Mouse (Mus musculus): ENCODE measurements at regions not wholly inside any gene's neighbourhood (a gene's known extent, or its start where the extent isn't known, plus 50 kb on each side); places are given as distances from the start of the nearest gene placed in this dataset.

DNA sequence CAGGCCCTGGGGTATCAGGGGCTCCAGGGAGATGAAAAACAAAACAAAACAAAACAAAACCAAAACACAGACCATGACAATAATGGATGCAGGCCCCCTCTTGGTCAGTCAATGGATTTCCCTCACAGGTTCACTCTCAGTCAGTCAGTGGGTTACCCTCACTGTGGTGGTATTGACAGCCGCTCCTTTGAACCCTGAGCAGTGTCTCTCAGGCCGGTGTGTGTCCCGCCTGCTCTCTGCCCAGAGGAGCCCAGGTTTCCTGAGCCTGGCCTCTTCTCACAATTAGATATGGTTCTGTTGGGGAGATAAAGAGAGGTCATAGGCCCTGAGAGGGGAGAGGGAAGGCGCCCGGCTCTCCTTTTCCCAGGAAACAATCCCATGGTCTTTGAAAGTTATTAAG is 87.8 kb upstream of the Parp11 start:
- ATAC-seq (no peak), DNase-seq (ENCODE audit: low spot score) (no peak)
- 36% methylated on average over 5 of the region's 5 CpGs for WGBS
- H3K9ac ChIP-seq (replicated peaks; ENCODE audit: low read depth) = no peak overlapping the region
- no peaks in the 10 kb centered on the region for H3K9me3 ChIP-seq (ENCODE audit: low read length)
- no peak overlapping the region for H3K4me2 ChIP-seq (replicated peaks; ENCODE audit: low read depth, low read length)
- 0 out of 2 replicates have a peak overlapping the region, but pooled peaks have one; percentile 28 for H3K27ac ChIP-seq (ENCODE audit: low read length)
- no peak overlapping the region for H3K4me3 ChIP-seq (ENCODE audit: low read depth, low read length)
- no peak for TF ChIP-seq EP300 (IDR thresholded peaks at IDR 0.05)
- TF ChIP-seq CTCF (IDR thresholded peaks at IDR 0.05) = no peak
- H3K36me3 ChIP-seq (ENCODE audit: insufficient read depth, low read length) = no peaks in the 10 kb centered on the region
- no peaks in the 10 kb centered on the region; the same call in 1 of the 2 replicates for H3K4me1 ChIP-seq (ENCODE audit: insufficient read depth, low read depth, low read length)
- no peaks in the 10 kb centered on the region for H3K27me3 ChIP-seq (replicated peaks; ENCODE audit: insufficient read depth, low read length)

GRCm38 (mm10) chr6:127359391-127359874 is 87.2 kb upstream of the Parp11 start:
- no peaks in the 10 kb centered on the region for H3K36me3 ChIP-seq (ENCODE audit: insufficient read depth, low read length)
- peak overlapping the region; percentile 51; the same call in 1 of the 2 replicates for H3K27ac ChIP-seq (ENCODE audit: low read length)
- ATAC-seq (peak; percentile 91), DNase-seq (ENCODE audit: low spot score) (peak; percentile 94)
- H3K4me2 ChIP-seq (replicated peaks; ENCODE audit: low read depth, low read length) = no peak overlapping the region
- no peak overlapping the region for H3K4me3 ChIP-seq (ENCODE audit: low read depth, low read length)
- TF ChIP-seq EP300 (IDR thresholded peaks at IDR 0.05) (peak; percentile 74), CTCF (IDR thresholded peaks at IDR 0.05) (peak; percentile 92)
- H3K27me3 ChIP-seq (replicated peaks; ENCODE audit: insufficient read depth, low read length) = no peaks in the 10 kb centered on the region
- 14% methylated on average over 9 of the region's 9 CpGs for WGBS
- no peaks in the 10 kb centered on the region; the same call in 1 of the 2 replicates for H3K4me1 ChIP-seq (ENCODE audit: insufficient read depth, low read depth, low read length)
- H3K9me3 ChIP-seq (ENCODE audit: low read length) = no peaks in the 10 kb centered on the region
- H3K9ac ChIP-seq (replicated peaks; ENCODE audit: low read depth) = no peak overlapping the region

DNA sequence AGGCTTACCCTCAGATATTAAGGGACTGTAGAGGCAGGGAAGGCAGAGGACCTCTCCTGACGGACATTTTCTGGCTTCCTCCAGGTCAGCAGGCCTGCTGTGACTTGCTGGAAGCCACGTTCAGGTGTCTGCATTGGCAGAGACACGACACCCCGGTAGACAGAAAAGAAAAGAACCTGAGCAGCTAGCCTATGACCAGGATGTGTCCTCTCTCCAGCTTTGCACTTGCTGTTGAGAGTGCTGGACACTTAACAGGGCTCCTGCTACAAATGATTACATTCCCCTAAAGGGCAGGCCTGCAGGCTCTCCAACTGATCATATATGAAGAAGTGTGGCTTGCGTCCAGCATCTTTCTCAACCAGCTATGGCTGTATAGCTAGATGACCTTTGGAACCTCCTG is 84.5 kb upstream of the Parp11 start:
- H3K4me3 ChIP-seq (ENCODE audit: low read depth, low read length) = no peak overlapping the region
- 83% methylated on average over 5 of the region's 5 CpGs for WGBS
- no peaks in the 10 kb centered on the region for H3K27me3 ChIP-seq (replicated peaks; ENCODE audit: insufficient read depth, low read length)
- H3K27ac ChIP-seq (ENCODE audit: low read length) = no peak overlapping the region
- ATAC-seq (no peak), DNase-seq (ENCODE audit: low spot score) (no peak)
- no peaks in the 10 kb centered on the region for H3K4me1 ChIP-seq (ENCODE audit: insufficient read depth, low read depth, low read length)
- no peaks in the 10 kb centered on the region for H3K9me3 ChIP-seq (ENCODE audit: low read length)
- H3K36me3 ChIP-seq (ENCODE audit: insufficient read depth, low read length) = no peaks in the 10 kb centered on the region
- H3K4me2 ChIP-seq (replicated peaks; ENCODE audit: low read depth, low read length) = no peak overlapping the region
- TF ChIP-seq EP300 (IDR thresholded peaks at IDR 0.05) = no peak
- no peak for TF ChIP-seq CTCF (IDR thresholded peaks at IDR 0.05)
- no peak overlapping the region for H3K9ac ChIP-seq (replicated peaks; ENCODE audit: low read depth)

DNA sequence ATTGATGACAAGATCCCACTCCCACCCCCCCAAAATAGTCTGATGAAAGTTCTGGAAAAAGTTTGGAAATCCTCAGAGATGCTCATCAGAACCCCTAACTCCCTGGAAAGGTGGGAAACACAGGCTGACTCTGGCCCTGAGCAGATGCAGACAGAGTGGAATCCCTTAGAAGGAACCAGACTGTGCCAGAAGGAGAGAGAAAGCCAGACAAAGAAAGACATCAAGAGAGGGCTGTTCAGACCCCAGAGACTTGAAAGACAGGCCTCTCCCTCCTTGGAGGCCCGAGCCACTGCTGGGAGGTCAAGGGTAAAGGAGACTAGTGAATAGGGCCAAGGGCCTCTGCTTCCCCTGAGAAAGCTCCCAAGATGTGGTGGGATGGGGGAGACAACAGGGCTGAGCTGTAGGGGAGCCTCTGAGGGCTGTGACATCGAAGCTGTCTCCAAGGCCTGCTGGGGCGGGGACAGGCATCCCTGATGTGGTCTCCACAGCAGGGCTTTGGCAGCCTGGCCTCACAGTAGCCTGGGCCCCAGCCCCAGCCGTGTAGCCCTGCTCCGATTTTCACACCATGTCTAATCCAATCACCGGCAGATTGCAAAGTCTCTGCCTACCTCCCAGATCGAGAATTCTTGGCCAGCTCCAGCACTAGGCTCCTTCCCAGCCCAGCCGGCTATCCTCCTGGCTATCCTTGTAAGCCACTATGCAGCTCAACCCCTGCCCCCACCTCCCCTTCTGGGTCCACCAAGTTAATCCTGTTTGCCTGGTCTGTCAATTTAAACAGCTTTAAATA is 83.5 kb upstream of the Parp11 start:
- Histone ChIP-seq H3K36me3 (ENCODE audit: insufficient read depth, low read length) (no peaks in the 10 kb centered on the region), H3K4me1 (ENCODE audit: insufficient read depth, low read depth, low read length) (no peaks in the 10 kb centered on the region), H3K4me3 (ENCODE audit: low read depth, low read length) (no peak overlapping the region), H3K27me3 (replicated peaks; ENCODE audit: insufficient read depth, low read length) (no peaks in the 10 kb centered on the region), H3K9me3 (ENCODE audit: low read length) (no peaks in the 10 kb centered on the region), H3K27ac (ENCODE audit: low read length) (no peak overlapping the region), H3K4me2 (replicated peaks; ENCODE audit: low read depth, low read length) (no peak overlapping the region), H3K9ac (replicated peaks; ENCODE audit: low read depth) (no peak overlapping the region)
- 29% methylated on average over 8 of the region's 8 CpGs for WGBS
- DNase-seq (ENCODE audit: low spot score) = no peak
- TF ChIP-seq CTCF (IDR thresholded peaks at IDR 0.05) (no peak), EP300 (IDR thresholded peaks at IDR 0.05) (no peak)
- no peak for ATAC-seq

DNA sequence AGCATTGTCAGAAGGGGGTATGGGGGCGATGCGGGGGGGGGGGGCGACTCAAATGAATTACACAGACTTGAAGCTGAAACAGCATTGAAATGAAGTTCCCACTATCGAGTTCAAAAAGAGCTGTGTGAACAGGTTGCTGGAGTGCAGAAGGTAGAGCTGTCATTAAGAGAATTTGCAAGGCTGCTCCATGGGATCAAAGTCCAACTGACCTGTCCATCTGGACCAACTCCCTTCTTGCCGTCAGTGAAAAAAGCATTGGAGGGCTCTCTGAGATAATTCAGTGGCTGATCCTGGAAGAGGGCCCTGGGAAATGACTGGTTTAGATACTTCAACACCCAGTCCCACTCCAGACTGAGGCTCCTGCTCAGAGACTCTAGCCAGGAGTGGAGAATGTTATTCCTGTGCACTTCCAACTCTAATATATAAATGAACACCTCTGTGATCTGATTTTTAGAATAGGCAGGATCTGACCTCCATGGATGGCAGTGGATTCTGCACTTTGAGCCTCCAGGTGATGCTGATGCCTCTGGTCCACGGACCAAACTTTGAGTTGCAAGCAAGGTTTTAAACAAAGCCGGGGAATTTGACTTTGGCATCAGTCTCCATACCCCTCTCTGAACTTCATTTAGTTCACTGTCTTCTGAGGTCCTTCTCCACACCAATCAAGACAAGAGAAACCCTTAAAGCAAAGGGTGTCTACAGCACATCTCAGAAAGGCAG is 82.6 kb upstream of the Parp11 start:
- no peak for ATAC-seq
- WGBS = 33% methylated on average over 7 of the region's 7 CpGs

GRCm38 (mm10) chr6:127364591-127365187 is 82.0 kb upstream of the Parp11 start:
- Histone ChIP-seq H3K4me2 (replicated peaks; ENCODE audit: low read depth, low read length) (no peak overlapping the region), H3K9ac (replicated peaks; ENCODE audit: low read depth) (no peak overlapping the region), H3K4me1 (ENCODE audit: insufficient read depth, low read depth, low read length) (no peaks in the 10 kb centered on the region), H3K27me3 (replicated peaks; ENCODE audit: insufficient read depth, low read length) (no peaks in the 10 kb centered on the region), H3K36me3 (ENCODE audit: insufficient read depth, low read length) (no peaks in the 10 kb centered on the region), H3K27ac (ENCODE audit: low read length) (no peak overlapping the region), H3K4me3 (ENCODE audit: low read depth, low read length) (no peak overlapping the region), H3K9me3 (ENCODE audit: low read length) (no peaks in the 10 kb centered on the region)
- DNase-seq (ENCODE audit: low spot score) = no peak
- WGBS = 44% methylated on average over 5 of the region's 5 CpGs
- no peak for ATAC-seq
- TF ChIP-seq CTCF (IDR thresholded peaks at IDR 0.05) (no peak), EP300 (IDR thresholded peaks at IDR 0.05) (no peak)

More for the DNA sequence above, 82.6 kb upstream of the Parp11 start:
- Histone ChIP-seq H3K9ac (replicated peaks; ENCODE audit: low read depth) (no peak overlapping the region), H3K36me3 (ENCODE audit: insufficient read depth, low read length) (no peaks in the 10 kb centered on the region), H3K27me3 (replicated peaks; ENCODE audit: insufficient read depth, low read length) (no peaks in the 10 kb centered on the region), H3K4me1 (ENCODE audit: insufficient read depth, low read depth, low read length) (no peaks in the 10 kb centered on the region), H3K4me2 (replicated peaks; ENCODE audit: low read depth, low read length) (no peak overlapping the region), H3K27ac (ENCODE audit: low read length) (no peak overlapping the region), H3K9me3 (ENCODE audit: low read length) (no peaks in the 10 kb centered on the region), H3K4me3 (ENCODE audit: low read depth, low read length) (no peak overlapping the region)
- DNase-seq (ENCODE audit: low spot score) = no peak
- no peak for TF ChIP-seq CTCF (IDR thresholded peaks at IDR 0.05)
- TF ChIP-seq EP300 (IDR thresholded peaks at IDR 0.05) = no peak

Data from lung, postnatal 0 days (tissue).